Mouse (Mus musculus) small intestine, adult 10 weeks (tissue): Measurements from ENCODE around the gene Gm3139. TPM values are rescaled to one million over a fixed set of nuclear protein-coding genes. Genes with fewer than 3 reads are reported as not detected.

ENCODE experiments used
- polyA plus RNA-seq: library from polyadenylated mRNA; stranded (reverse); fragments of 350-450 nt; fragmentation: Illumina TruSeq; extraction: RNeasy Lipid Tissue Mini Kit (QIAGEN cat#74804); gene quantifications from one replicate; pipeline ENCODE4 v1.2.3, GENCODE M21; 2014; ENCODE audit warnings: low replicate concordance

Gene Gm3139
- not detected for polyA plus RNA-seq

DNA sequence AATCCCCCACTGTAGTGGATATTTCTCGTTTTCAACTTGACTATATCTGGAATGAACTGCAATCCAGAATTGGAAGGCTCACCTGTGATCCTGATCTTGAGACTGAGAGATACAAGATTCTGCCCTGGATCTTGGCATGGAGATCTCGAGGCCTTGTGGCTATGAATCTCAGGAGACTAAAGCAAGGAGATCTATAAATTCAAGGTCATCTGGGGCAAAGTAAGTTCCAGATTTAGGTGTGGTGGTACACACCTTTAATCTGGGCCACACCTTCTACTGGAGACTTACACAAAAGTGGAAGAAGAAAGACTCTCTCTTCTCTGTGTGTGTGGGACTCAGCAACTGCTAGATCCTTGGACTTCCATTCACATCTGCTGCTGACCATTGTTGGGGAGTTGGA is at the start of gene Gm3139:
Gene Gm3139 (plus strand): TSS at position 301 of the 400 bp plus-strand sequence.

Other genes with a start within 250 kb of the Gm3139 start
- gene A430089I19Rik, start 219.5 kb upstream of the Gm3139 start, polyA plus RNA-seq, result not detected
- not detected for gene Gm6502, start 211.9 kb upstream of the Gm3139 start, polyA plus RNA-seq
- 1.7 TPM for gene AA792892, start 186.5 kb upstream of the Gm3139 start, polyA plus RNA-seq
- gene Gm7682, start 80.5 kb upstream of the Gm3139 start, polyA plus RNA-seq, result not detected
- gene Gm3147, start 90.1 kb downstream of the Gm3139 start, polyA plus RNA-seq, result not detected
- not detected for gene Gm6509, start 97.7 kb downstream of the Gm3139 start, polyA plus RNA-seq
- 0.85 TPM for gene Gm6205, start 122.1 kb downstream of the Gm3139 start, polyA plus RNA-seq